Comparison of ENCODE assay signal across 13 mouse cellular contexts in genomic region chr8:124270504-124270903, GRCm38 (mm10). TPM values are rescaled to one million over a fixed set of nuclear protein-coding genes. Genes with fewer than 3 reads are reported as not detected.
A peak's percentile ranks its signal among the peaks of the same experiment; 100 is the strongest.
DNase-seq lines count a peak whose midpoint lies in the region; ATAC-seq and TF ChIP-seq lines count a peak whose summit lies in the region.
"Had no signal": no experiment of that assay in that cellular context is flagged by ENCODE, and none has a peak within 500 bp of the region (broad histone marks: within the 10 kb centered on the region; RNA-seq: fewer than 3 reads in every experiment).

No protein-coding gene starts in this region.

- 0 out of 2 replicates have a peak, but pooled peaks cover 4% of the 10 kb centered on the region for H3K9me3 ChIP-seq in heart, embryonic 10.5 days
- H3K9me3 ChIP-seq in kidney, postnatal 0 days (replicated peaks; ENCODE audit: low read length), result no peaks in the 10 kb centered on the region
- H3K9me3 ChIP-seq in heart, postnatal 0 days (replicated peaks; ENCODE audit: control insufficient read depth, low read length), result no peaks in the 10 kb centered on the region

- H3K9ac ChIP-seq in kidney, postnatal 0 days (ENCODE audit: low read depth, low read length), result no peak overlapping the region
- H3K9ac ChIP-seq in heart, postnatal 0 days (replicated peaks; ENCODE audit: low read depth, low read length), result no peak overlapping the region

- no peak for TF ChIP-seq EP300 in heart, postnatal 0 days (IDR thresholded peaks at IDR 0.05; ENCODE audit: low read depth)

- no peaks in the 10 kb centered on the region for H3K27me3 ChIP-seq in heart, embryonic 10.5 days (ENCODE audit: insufficient read depth, poor library complexity, severe bottlenecking)
- H3K27me3 ChIP-seq in kidney, postnatal 0 days (ENCODE audit: insufficient read depth, low read length), result no peaks in the 10 kb centered on the region
- no peaks in the 10 kb centered on the region for H3K27me3 ChIP-seq in heart, postnatal 0 days (ENCODE audit: control insufficient read depth, insufficient read depth, low read length)

- no peak overlapping the region for H3K4me3 ChIP-seq in heart, embryonic 10.5 days
- no peak overlapping the region for H3K4me3 ChIP-seq in kidney, postnatal 0 days (replicated peaks; ENCODE audit: low read depth, low read length)
- no peak overlapping the region for H3K4me3 ChIP-seq in heart, postnatal 0 days (ENCODE audit: low read depth, low read length)

- peaks cover 52% of the 10 kb centered on the region for H3K4me1 ChIP-seq in heart, embryonic 10.5 days
- peaks cover 29% of the 10 kb centered on the region for H3K4me1 ChIP-seq in kidney, postnatal 0 days (replicated peaks; ENCODE audit: insufficient read depth, low read length)
- peaks cover 22% of the 10 kb centered on the region for H3K4me1 ChIP-seq in heart, postnatal 0 days (ENCODE audit: control insufficient read depth, insufficient read depth)

- intact Hi-C loops in heart, postnatal 25 days (cut with DNase I), result no loop called here

- H3K36me3 ChIP-seq in heart, embryonic 10.5 days, result 0 out of 2 replicates have a peak, but pooled peaks cover 6% of the 10 kb centered on the region
- H3K36me3 ChIP-seq in kidney, postnatal 0 days (ENCODE audit: insufficient read depth, low read length), result no peaks in the 10 kb centered on the region
- H3K36me3 ChIP-seq in heart, postnatal 0 days (replicated peaks; ENCODE audit: control insufficient read depth, insufficient read depth, low read length), result no peaks in the 10 kb centered on the region

- no peak for TF ChIP-seq CTCF in kidney, postnatal 0 days (IDR thresholded peaks at IDR 0.05; ENCODE audit: low read depth)
- TF ChIP-seq CTCF in heart, postnatal 0 days (IDR thresholded peaks at IDR 0.05; ENCODE audit: low read depth), result no peak

- H3K4me2 ChIP-seq in kidney, postnatal 0 days (ENCODE audit: low read length), result no peak overlapping the region
- H3K4me2 ChIP-seq in heart, postnatal 0 days (ENCODE audit: low read depth, low read length), result no peak overlapping the region

- ATAC-seq in kidney, postnatal 0 days (replicated peaks; ENCODE audit: low FRiP score, low read depth), result 0 out of 2 replicates have a peak, but pooled peaks have one; percentile 6
- ATAC-seq in heart, postnatal 0 days (ENCODE audit: insufficient read depth, low read depth), result no peak

- WGBS in heart, embryonic 10.5 days, result 62% methylated on average over 6 of the region's 6 CpGs
- 75% methylated on average over 6 of the region's 6 CpGs for WGBS in kidney, postnatal 0 days
- 47% methylated on average over 6 of the region's 6 CpGs for WGBS in heart, postnatal 0 days

- 0 out of 2 replicates have a peak overlapping the region, but pooled peaks have one; percentile 8 for H3K27ac ChIP-seq in heart, embryonic 10.5 days
- peak overlapping the region; percentile 39 for H3K27ac ChIP-seq in kidney, postnatal 0 days
- H3K27ac ChIP-seq in heart, postnatal 0 days (ENCODE audit: low read depth), result peak overlapping the region; percentile 25; the same call in 1 of the 2 replicates
- H3K27ac ChIP-seq: macrophage had no signal

- DNase-seq in heart, embryonic 10.5 days (ENCODE audit: low spot score), result no peak
- DNase-seq in heart, postnatal 25 days (ENCODE audit: low spot score), result no peak
- DNase-seq in kidney, postnatal 0 days (ENCODE audit: low spot score), result no peak
- DNase-seq in kidney, postnatal 14 days, result no peak
- DNase-seq in heart, postnatal 0 days (ENCODE audit: low spot score), result no peak
- peak; percentile 85 for DNase-seq in lung, postnatal 10 days
- DNase-seq in layer of hippocampus, adult 9-10 months (ENCODE audit: low spot score), result no peak
- no peak for DNase-seq in cerebellum, postnatal 10 days
- DNase-seq: adrenal gland, postnatal 36 days; kidney, adult 11 months; layer of hippocampus, adult 9-11 months; left cerebral cortex, postnatal 4 days had no signal

RNA-seq across cellular contexts. Expression of gene Galnt2, which starts 39.3 kb away (rescaled TPM):
- polyA plus RNA-seq in heart, embryonic 10.5 days (2016; fragmentation: Nextera tagmentation; extraction: Ambion mirVana), result 44.7 and 59.3 TPM in 2 replicates
- 10 to 100 TPM; 37.7 to 41.6 TPM for total RNA-seq in heart, postnatal 25 days (2021)
- 60.3 and 60.6 TPM in 2 replicates for polyA plus RNA-seq in kidney, postnatal 0 days (2015; fragmentation: Nextera tagmentation; extraction: Ambion mirVana)
- 30.0 and 35.4 TPM in 2 replicates for total RNA-seq in heart, postnatal 0 days (2014; rRNA removed; ENCODE audit: low replicate concordance)
- polyA plus RNA-seq in heart, postnatal 0 days (2015; fragmentation: Nextera tagmentation; extraction: Ambion mirVana), result 24.6 and 30.3 TPM in 2 replicates
